In the genomic region with DNA sequence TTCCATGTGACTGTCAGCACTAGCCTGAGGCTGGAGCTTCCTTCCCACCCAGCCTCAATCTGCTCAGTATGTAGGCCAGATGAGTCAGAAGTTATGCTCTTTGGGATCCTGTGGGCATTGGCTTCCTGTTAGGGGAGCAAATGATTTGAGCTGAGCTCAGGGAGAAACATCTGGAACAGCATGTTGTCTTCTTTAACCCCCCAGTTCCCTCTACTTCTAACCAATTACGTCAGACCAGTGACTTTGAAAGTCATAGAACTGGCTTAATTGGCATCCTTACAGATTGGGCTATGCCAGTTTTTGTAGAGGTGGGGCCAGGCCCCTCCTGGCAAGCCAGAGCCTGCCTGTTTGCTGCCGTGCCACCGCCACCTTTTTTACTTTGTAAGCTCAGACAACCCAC, we compare ENCODE assay signal across 11 mouse cellular contexts. TPM values are rescaled to one million over a fixed set of nuclear protein-coding genes. Genes with fewer than 3 reads are reported as not detected.
DNase-seq lines count a peak whose midpoint lies in the region; ATAC-seq and TF ChIP-seq lines count a peak whose summit lies in the region.
"Had no signal": no experiment of that assay in that cellular context is flagged by ENCODE, and none has a peak within 500 bp of the region (broad histone marks: within the 10 kb centered on the region; RNA-seq: fewer than 3 reads in every experiment).

No protein-coding gene starts in this region.

- no peaks in the 10 kb centered on the region for H3K27me3 ChIP-seq in hindbrain, embryonic 13.5 days
- no peaks in the 10 kb centered on the region for H3K27me3 ChIP-seq in hindbrain, postnatal 0 days (ENCODE audit: insufficient read depth, low read length)
- H3K27me3 ChIP-seq in testis, adult 2 months (ENCODE audit: control insufficient read depth, insufficient read depth, low read length), result no peaks in the 10 kb centered on the region
- H3K27me3 ChIP-seq in stomach, embryonic 16.5 days (ENCODE audit: control insufficient read depth, insufficient read depth, low read length), result no peaks in the 10 kb centered on the region

- H3K4me3 ChIP-seq in hindbrain, embryonic 13.5 days, result no peak overlapping the region
- no peak overlapping the region for H3K4me3 ChIP-seq in hindbrain, postnatal 0 days (ENCODE audit: low read length)
- H3K4me3 ChIP-seq in testis, adult 2 months (ENCODE audit: control insufficient read depth, low read depth, low read length), result no peak overlapping the region
- no peak overlapping the region for H3K4me3 ChIP-seq in stomach, embryonic 16.5 days (replicated peaks; ENCODE audit: low read length)
- H3K4me3 ChIP-seq: liver, embryonic 12.5 days had no signal

- H3K4me1 ChIP-seq in hindbrain, embryonic 13.5 days (replicated peaks), result peaks cover 33% of the 10 kb centered on the region
- peaks cover 9% of the 10 kb centered on the region for H3K4me1 ChIP-seq in hindbrain, postnatal 0 days (ENCODE audit: insufficient read depth, low read length)
- peaks cover 15% of the 10 kb centered on the region for H3K4me1 ChIP-seq in testis, adult 2 months (ENCODE audit: control insufficient read depth, insufficient read depth, low read length)
- peaks cover 46% of the 10 kb centered on the region for H3K4me1 ChIP-seq in stomach, embryonic 16.5 days (ENCODE audit: control insufficient read depth, insufficient read depth, low read length)

- WGBS in hindbrain, embryonic 13.5 days, result 76% methylated on average over 3 of the region's 3 CpGs
- WGBS in hindbrain, postnatal 0 days, result 63% methylated on average over 3 of the region's 3 CpGs
- 77% methylated on average over 3 of the region's 3 CpGs for WGBS in stomach, embryonic 16.5 days

- no peak for TF ChIP-seq POLR2A in testis, adult 2 months (IDR thresholded peaks at IDR 0.05; ENCODE audit: control insufficient read depth, low read depth, low read length)

- peak overlapping the region; percentile 10; the same call in 1 of the 2 replicates for H3K9ac ChIP-seq in hindbrain, embryonic 13.5 days
- no peak overlapping the region for H3K9ac ChIP-seq in hindbrain, postnatal 0 days (replicated peaks; ENCODE audit: low read length)
- H3K9ac ChIP-seq in stomach, embryonic 16.5 days (ENCODE audit: low read length), result 0 out of 2 replicates have a peak overlapping the region, but pooled peaks have one; percentile 19
- H3K9ac ChIP-seq: liver, embryonic 12.5 days had no signal

- no peak overlapping the region for H3K27ac ChIP-seq in hindbrain, embryonic 13.5 days
- H3K27ac ChIP-seq in hindbrain, postnatal 0 days, result no peak overlapping the region
- 0 out of 2 replicates have a peak overlapping the region, but pooled peaks have one; percentile 9 for H3K27ac ChIP-seq in testis, adult 2 months (ENCODE audit: control insufficient read depth, insufficient read depth, low read depth, low read length)
- peak overlapping the region; percentile 65 for H3K27ac ChIP-seq in stomach, embryonic 16.5 days (ENCODE audit: low read length)
- H3K27ac ChIP-seq: liver, embryonic 12.5 days had no signal

- no peak for TF ChIP-seq CTCF in hindbrain, postnatal 0 days (IDR thresholded peaks at IDR 0.05; ENCODE audit: low read depth)
- TF ChIP-seq CTCF in testis, adult 2 months (IDR thresholded peaks at IDR 0.05; ENCODE audit: control insufficient read depth, insufficient read depth, insufficient replicate concordance, low read depth, low read length), result no peak

- H3K4me2 ChIP-seq in hindbrain, embryonic 13.5 days, result no peak overlapping the region
- H3K4me2 ChIP-seq in hindbrain, postnatal 0 days (ENCODE audit: low read depth, low read length), result no peak overlapping the region
- H3K4me2 ChIP-seq in stomach, embryonic 16.5 days (ENCODE audit: low read depth, low read length), result 0 out of 2 replicates have a peak overlapping the region, but pooled peaks have one; percentile 2
- H3K4me2 ChIP-seq: liver, embryonic 12.5 days had no signal

- no peak for ATAC-seq in hindbrain, embryonic 13.5 days (ENCODE audit: low FRiP score)
- ATAC-seq in hindbrain, postnatal 0 days, result no peak
- ATAC-seq in stomach, embryonic 16.5 days (ENCODE audit: insufficient read depth, low FRiP score), result no peak
- ATAC-seq: liver, embryonic 12.5 days had no signal

- no peaks in the 10 kb centered on the region for H3K36me3 ChIP-seq in hindbrain, embryonic 13.5 days
- H3K36me3 ChIP-seq in hindbrain, postnatal 0 days (ENCODE audit: insufficient read depth, low read length), result no peaks in the 10 kb centered on the region
- 0 out of 2 replicates have a peak, but pooled peaks cover 2% of the 10 kb centered on the region for H3K36me3 ChIP-seq in testis, adult 2 months (ENCODE audit: control insufficient read depth, insufficient read depth, low read length)
- H3K36me3 ChIP-seq in stomach, embryonic 16.5 days (ENCODE audit: control insufficient read depth, insufficient read depth, low read length), result no peaks in the 10 kb centered on the region
- H3K36me3 ChIP-seq: liver, embryonic 12.5 days had no signal

- DNase-seq in adrenal gland, adult (ENCODE audit: inconsistent age in 2 of 2, low spot score in 1 of 2), result peak; percentile 62 to 75
- no peak for DNase-seq in adrenal gland, postnatal 25 days
- DNase-seq in hindbrain, postnatal 0 days (ENCODE audit: low spot score), result no peak
- no peak for DNase-seq in testis, postnatal 14 days (ENCODE audit: low spot score)
- no peak for DNase-seq in natural killer cell, adult 2 months (ENCODE audit: low spot score in 2 of 2)
- DNase-seq: cerebellum, postnatal 25 days had no signal

- no peaks in the 10 kb centered on the region for H3K9me3 ChIP-seq in hindbrain, embryonic 13.5 days
- H3K9me3 ChIP-seq in hindbrain, postnatal 0 days (ENCODE audit: low read length), result no peaks in the 10 kb centered on the region
- H3K9me3 ChIP-seq in stomach, embryonic 16.5 days (replicated peaks; ENCODE audit: control insufficient read depth, low read length), result no peaks in the 10 kb centered on the region
- H3K9me3 ChIP-seq: liver, embryonic 12.5 days had no signal

RNA-seq across cellular contexts. Expression of a gene that starts 4.1 kb away (rescaled TPM):
- total RNA-seq in adrenal gland, postnatal 25 days (2021), result 15.6 and 15.8 TPM in 2 replicates
- 26.1 and 28.0 TPM in 2 replicates for polyA plus RNA-seq in hindbrain, embryonic 13.5 days (2015; fragmentation: Nextera tagmentation; extraction: Ambion mirVana)
- 59.1 and 60.8 TPM in 2 replicates for total RNA-seq in hindbrain, postnatal 0 days (2014; rRNA removed)
- 34.2 TPM in 2 replicates for polyA plus RNA-seq in hindbrain, postnatal 0 days (2015; fragmentation: Nextera tagmentation; extraction: Ambion mirVana)
- polyA plus RNA-seq in testis, adult 2 months (2012; rRNA removed), result 40.6 and 42.1 TPM in 2 replicates
- 36.5 and 36.9 TPM in 2 replicates for polyA plus RNA-seq in stomach, embryonic 16.5 days (2015; fragmentation: Nextera tagmentation; extraction: Ambion mirVana)

RNA-seq across cellular contexts. Expression of a gene that starts 27.3 kb away (rescaled TPM):
- 3.0 and 4.1 TPM in 2 replicates for total RNA-seq in adrenal gland, postnatal 25 days (2021)
- 2.2 and 2.3 TPM in 2 replicates for polyA plus RNA-seq in hindbrain, embryonic 13.5 days (2015; fragmentation: Nextera tagmentation; extraction: Ambion mirVana)
- total RNA-seq in hindbrain, postnatal 0 days (2014; rRNA removed), result 20.6 and 20.7 TPM in 2 replicates
- 10.6 and 12.4 TPM in 2 replicates for polyA plus RNA-seq in hindbrain, postnatal 0 days (2015; fragmentation: Nextera tagmentation; extraction: Ambion mirVana)
- polyA plus RNA-seq in testis, adult 2 months (2012; rRNA removed), result 7.6 and 7.7 TPM in 2 replicates
- 6.0 and 8.7 TPM in 2 replicates for polyA plus RNA-seq in stomach, embryonic 16.5 days (2015; fragmentation: Nextera tagmentation; extraction: Ambion mirVana)

RNA-seq across cellular contexts. Expression of a gene that starts 30.5 kb away (rescaled TPM):
- 42.1 and 45.6 TPM in 2 replicates for total RNA-seq in adrenal gland, postnatal 25 days (2021)
- 54.3 and 55.1 TPM in 2 replicates for polyA plus RNA-seq in hindbrain, embryonic 13.5 days (2015; fragmentation: Nextera tagmentation; extraction: Ambion mirVana)
- 41.9 and 45.4 TPM in 2 replicates for total RNA-seq in hindbrain, postnatal 0 days (2014; rRNA removed)
- 30.6 and 31.6 TPM in 2 replicates for polyA plus RNA-seq in hindbrain, postnatal 0 days (2015; fragmentation: Nextera tagmentation; extraction: Ambion mirVana)
- polyA plus RNA-seq in testis, adult 2 months (2012; rRNA removed), result 32.9 and 35.1 TPM in 2 replicates
- 40.5 and 41.4 TPM in 2 replicates for polyA plus RNA-seq in stomach, embryonic 16.5 days (2015; fragmentation: Nextera tagmentation; extraction: Ambion mirVana)

RNA-seq across cellular contexts. Expression of a gene that starts 30.6 kb away (rescaled TPM):
- total RNA-seq in adrenal gland, postnatal 25 days (2021), result 11.8 and 14.0 TPM in 2 replicates
- 7.2 and 8.1 TPM in 2 replicates for polyA plus RNA-seq in hindbrain, embryonic 13.5 days (2015; fragmentation: Nextera tagmentation; extraction: Ambion mirVana)
- 20.8 TPM in 2 replicates for total RNA-seq in hindbrain, postnatal 0 days (2014; rRNA removed)
- 10.3 and 10.9 TPM in 2 replicates for polyA plus RNA-seq in hindbrain, postnatal 0 days (2015; fragmentation: Nextera tagmentation; extraction: Ambion mirVana)
- 46.5 and 48.8 TPM in 2 replicates for polyA plus RNA-seq in testis, adult 2 months (2012; rRNA removed)
- polyA plus RNA-seq in stomach, embryonic 16.5 days (2015; fragmentation: Nextera tagmentation; extraction: Ambion mirVana), result 5.7 and 5.8 TPM in 2 replicates

RNA-seq across cellular contexts. Expression of a gene that starts 45.5 kb away (rescaled TPM):
- total RNA-seq in adrenal gland, postnatal 25 days (2021), result not detected in 2 replicates
- 0.14 TPM in 1 of 2 replicates, not detected in the other for polyA plus RNA-seq in hindbrain, embryonic 13.5 days (2015; fragmentation: Nextera tagmentation; extraction: Ambion mirVana)
- total RNA-seq in hindbrain, postnatal 0 days (2014; rRNA removed), result 0.40 TPM in 1 of 2 replicates, not detected in the other
- 0.08 TPM in 1 of 2 replicates, not detected in the other for polyA plus RNA-seq in hindbrain, postnatal 0 days (2015; fragmentation: Nextera tagmentation; extraction: Ambion mirVana)
- not detected in 2 replicates for polyA plus RNA-seq in testis, adult 2 months (2012; rRNA removed)
- polyA plus RNA-seq in stomach, embryonic 16.5 days (2015; fragmentation: Nextera tagmentation; extraction: Ambion mirVana), result 0.14 and 0.32 TPM in 2 replicates
- total RNA-seq: layer of hippocampus, postnatal 14 days had no signal

Comparison
In these comparisons a context has a peak if more than half of its experiments do, and no peak if none do; other contexts are left out.
1. DNase-seq: peak in adrenal gland, adult (2 of 2); none in adrenal gland, postnatal 25 days (single experiment), hindbrain, postnatal 0 days (single experiment), testis, postnatal 14 days (single experiment) and natural killer cell, adult 2 months (0 of 2).
2. H3K27ac ChIP-seq: peak in testis, adult 2 months (single experiment) and stomach, embryonic 16.5 days (single experiment); none in hindbrain, embryonic 13.5 days (single experiment) and hindbrain, postnatal 0 days (single experiment).